Mouse (Mus musculus) heart, embryonic 14.5 days (tissue): ENCODE measurements at regions not wholly inside any gene's neighbourhood (a gene's known extent, or its start where the extent isn't known, plus 50 kb on each side); places are given as distances from the start of the nearest gene placed in this dataset.

Experiments
- ATAC-seq: fragments of 200-750 bp; cut with Nextera tagmentation; 2 replicates; pipeline ENCODE4 v1.8.0; 2017; ENCODE audit warnings: low read depth, moderate TSS enrichment; ENCODE audit not compliant: insufficient number of reproducible peaks, insufficient read depth, low FRiP score
- H3K27ac ChIP-seq, 2 experiments: fragments of 200-500 bp in 1 of 2; fragments of 300-500 bp in 1 of 2; sonication (generic) in 1 of 2; replicated peaks in 1 of 2; 2 replicates each; pipeline ENCODE4 v1.5.1; 2012 to 2014; ENCODE audit warnings: low read depth in 2 of 2, low read length in 2 of 2, control low read depth in 1 of 2, mild to moderate bottlenecking in 1 of 2, mixed read lengths in 1 of 2; ENCODE audit not compliant: control insufficient read depth in 1 of 2, insufficient read depth in 1 of 2
- H3K27me3 ChIP-seq: fragments of 300-500 bp; sonication (generic); 2 replicates; pipeline ENCODE4 v1.6.1; 2014; ENCODE audit warnings: mild to moderate bottlenecking, low read length, control low read depth; ENCODE audit not compliant: control insufficient read depth, insufficient read depth
- H3K36me3 ChIP-seq: fragments of 300-500 bp; sonication (generic); 2 replicates; pipeline ENCODE4 v1.6.1; 2014; ENCODE audit warnings: mild to moderate bottlenecking, control low read depth, low read length, mixed read lengths; ENCODE audit not compliant: control insufficient read depth, insufficient read depth
- H3K4me1 ChIP-seq, 2 experiments: fragments of 200-500 bp in 1 of 2; fragments of 300-500 bp in 1 of 2; sonication (generic) in 1 of 2; 2 replicates each; pipeline ENCODE4 v1.6.1; 2012 to 2014; ENCODE audit warnings: low read length in 2 of 2, control low read depth in 1 of 2, mixed read lengths in 1 of 2; ENCODE audit not compliant: control insufficient read depth in 2 of 2, insufficient read depth in 2 of 2
- H3K4me2 ChIP-seq: fragments of 300-500 bp; sonication (generic); 2 replicates; pipeline ENCODE4 v1.6.1; 2014; ENCODE audit warnings: mild to moderate bottlenecking, low read length
- H3K4me3 ChIP-seq, 2 experiments: fragments of 200-500 bp in 1 of 2; fragments of 300-500 bp in 1 of 2; sonication (generic) in 1 of 2; 2 replicates each; pipeline ENCODE4 v1.5.1; 2012 to 2014; ENCODE audit warnings: low read length in 2 of 2, mild to moderate bottlenecking in 2 of 2, control low read depth in 1 of 2, low read depth in 1 of 2, moderate library complexity in 1 of 2; ENCODE audit not compliant: control insufficient read depth in 1 of 2, insufficient read depth in 1 of 2
- H3K9ac ChIP-seq: fragments of 300-500 bp; sonication (generic); 2 replicates; pipeline ENCODE4 v1.6.1; 2014; ENCODE audit warnings: mild to moderate bottlenecking, low read length
- H3K9me3 ChIP-seq: fragments of 300-500 bp; sonication (generic); 2 replicates; pipeline ENCODE4 v1.6.1; 2016; ENCODE audit warnings: low read length, control low read depth; ENCODE audit not compliant: control insufficient read depth
- WGBS: fragments of 180-500 bp; shearing (Covaris S2); extraction: QIAGEN DNeasy Blood & Tissue Kit; methylation state at CpG from one replicate; pipeline ENCODE4 v1.1.7; 2014; 5-methylcytosine and 5-hydroxymethylcytosine counted together

- peaks cover 0 to 4% of the 10 kb centered on the region in 2 experiments; a peak in 1 of 4 replicates for H3K4me1 ChIP-seq
- H3K27ac ChIP-seq = no peak overlapping the region
- WGBS = 45% methylated on average over 4 of the region's 4 CpGs
- H3K9ac ChIP-seq = no peak overlapping the region
- no peak for ATAC-seq
- no peak overlapping the region for H3K4me3 ChIP-seq
- no peaks in the 10 kb centered on the region for H3K9me3 ChIP-seq
- no peaks in the 10 kb centered on the region for H3K27me3 ChIP-seq
- H3K4me2 ChIP-seq = no peak overlapping the region
- H3K36me3 ChIP-seq = no peaks in the 10 kb centered on the region
Measured at GRCm38 (mm10) chr3:58320812-58321211, 93.7 kb upstream of the Tsc22d2 start.

- Histone ChIP-seq H3K4me1 (peaks cover 1 to 4% of the 10 kb centered on the region in 2 experiments; a peak in 1 of 4 replicates), H3K36me3 (no peaks in the 10 kb centered on the region), H3K27ac (no peak overlapping the region), H3K4me2 (no peak overlapping the region), H3K27me3 (no peaks in the 10 kb centered on the region), H3K9me3 (no peaks in the 10 kb centered on the region), H3K4me3 (no peak overlapping the region), H3K9ac (no peak overlapping the region)
- no peak for ATAC-seq
- WGBS = 69% methylated on average over 1 of the region's 1 CpGs
Measured at GRCm38 (mm10) chr3:58322322-58322721, 92.2 kb upstream of the Tsc22d2 start.

- Histone ChIP-seq H3K9me3 (no peaks in the 10 kb centered on the region), H3K4me3 (no peak overlapping the region), H3K9ac (no peak overlapping the region), H3K27ac (no peak overlapping the region), H3K27me3 (no peaks in the 10 kb centered on the region), H3K4me2 (no peak overlapping the region), H3K4me1 (peaks cover 0 to 4% of the 10 kb centered on the region in 2 experiments; a peak in 2 of 4 replicates), H3K36me3 (no peaks in the 10 kb centered on the region)
- ATAC-seq = no peak
- whole genome bisulfite sequencing = 79% methylated on average over 2 of the region's 2 CpGs
Measured at GRCm38 (mm10) chr3:58327721-58328120, 86.8 kb upstream of the Tsc22d2 start.

DNA sequence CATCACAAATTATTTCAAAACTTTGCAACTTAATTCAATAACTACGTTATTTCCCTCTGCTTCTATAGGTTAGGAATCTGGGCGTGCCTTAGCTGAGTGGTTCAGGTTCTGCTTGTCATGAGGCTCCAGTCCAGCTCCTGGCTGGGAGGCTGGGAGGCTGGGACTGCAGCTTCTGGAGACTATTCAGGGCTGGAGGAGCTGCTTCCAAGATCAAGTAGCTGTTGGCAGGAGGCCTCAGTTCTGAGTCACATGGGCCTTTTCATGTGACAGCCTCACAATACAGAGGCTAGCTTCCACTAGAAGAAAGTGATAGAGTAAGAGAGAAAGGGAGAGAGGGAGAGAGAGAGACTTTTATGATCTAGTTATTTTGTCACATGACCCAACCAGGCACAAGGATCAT, 84.3 kb upstream of the Tsc22d2 start:
- Histone ChIP-seq H3K4me2 (no peak overlapping the region), H3K36me3 (no peaks in the 10 kb centered on the region), H3K27ac (peak overlapping the region in 1 of 2 experiments; percentile 48; a peak in 3 of 4 replicates), H3K9ac (no peak overlapping the region), H3K9me3 (no peaks in the 10 kb centered on the region), H3K4me3 (no peak overlapping the region), H3K27me3 (no peaks in the 10 kb centered on the region), H3K4me1 (peaks cover 9 to 16% of the 10 kb centered on the region in 2 experiments)
- ATAC-seq = peak; percentile 86
- WGBS = 26% methylated on average over 2 of the region's 2 CpGs

DNA sequence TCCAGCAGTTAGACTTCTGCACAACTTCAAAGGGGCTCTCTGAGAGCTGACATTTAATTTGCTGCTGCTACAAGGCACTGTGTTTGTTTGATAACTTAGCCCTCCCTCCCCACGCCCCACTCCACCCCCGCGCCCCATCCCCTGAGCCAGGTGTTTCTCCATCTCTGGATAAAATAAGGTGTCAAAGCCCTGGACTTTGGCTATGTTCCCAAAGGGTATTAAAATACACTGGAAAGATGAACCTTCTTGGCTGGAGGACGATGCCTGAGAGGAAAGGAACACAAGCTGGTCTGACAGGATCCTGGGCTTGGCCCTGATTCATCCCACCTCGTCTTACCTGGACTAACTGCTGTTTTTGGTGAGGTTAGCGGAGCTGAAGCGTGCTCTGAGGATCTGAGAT, 80.5 kb upstream of the Tsc22d2 start:
- no peaks in the 10 kb centered on the region for H3K9me3 ChIP-seq
- no peaks in the 10 kb centered on the region for H3K36me3 ChIP-seq
- peaks cover 11 to 30% of the 10 kb centered on the region in 2 experiments for H3K4me1 ChIP-seq
- WGBS = 34% methylated on average over 7 of the region's 7 CpGs
- no peaks in the 10 kb centered on the region for H3K27me3 ChIP-seq
- H3K4me2 ChIP-seq = peak overlapping the region; percentile 51
- ATAC-seq = no peak
- peak overlapping the region; percentile 56; a peak in 3 of 4 replicates for H3K27ac ChIP-seq
- H3K4me3 ChIP-seq = peak overlapping the region in 1 of 2 experiments; percentile 3; a peak in 1 of 4 replicates
- H3K9ac ChIP-seq = peak overlapping the region; percentile 32; the same call in 1 of the 2 replicates

GRCm38 (mm10) chr3:58335277-58335676, 79.2 kb upstream of the Tsc22d2 start:
- no peak overlapping the region for H3K4me3 ChIP-seq
- H3K36me3 ChIP-seq = no peaks in the 10 kb centered on the region
- peaks cover 11 to 30% of the 10 kb centered on the region in 2 experiments for H3K4me1 ChIP-seq
- no peaks in the 10 kb centered on the region for H3K9me3 ChIP-seq
- WGBS = 78% methylated on average over 6 of the region's 6 CpGs
- no peak for ATAC-seq
- no peak overlapping the region for H3K9ac ChIP-seq
- H3K27ac ChIP-seq = no peak overlapping the region
- no peaks in the 10 kb centered on the region for H3K27me3 ChIP-seq
- no peak overlapping the region for H3K4me2 ChIP-seq

DNA sequence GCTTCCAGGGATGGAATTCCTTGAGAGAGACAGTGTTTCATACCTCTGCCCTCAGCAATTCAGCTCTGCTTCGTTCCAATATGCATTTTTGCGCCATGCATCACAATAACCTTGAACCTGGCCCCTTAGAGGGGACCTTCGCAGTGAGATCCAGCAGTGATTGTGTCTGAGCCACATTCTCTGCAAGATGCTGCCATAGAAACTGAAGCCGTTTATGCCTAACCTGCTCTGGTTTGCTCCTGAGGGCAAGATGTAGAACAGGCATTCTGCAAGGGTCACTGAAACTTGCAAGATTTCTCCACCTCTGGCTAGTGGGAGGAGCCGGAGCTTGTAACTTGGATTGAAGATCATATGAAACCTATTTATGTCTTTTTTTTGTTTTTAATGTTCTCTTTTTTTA, 78.4 kb upstream of the Tsc22d2 start:
- no peaks in the 10 kb centered on the region for H3K27me3 ChIP-seq
- H3K4me2 ChIP-seq = no peak overlapping the region
- H3K9ac ChIP-seq = peak overlapping the region; percentile 25; the same call in 1 of the 2 replicates
- no peaks in the 10 kb centered on the region for H3K9me3 ChIP-seq
- WGBS = 43% methylated on average over 5 of the region's 5 CpGs
- H3K4me3 ChIP-seq = no peak overlapping the region
- no peak for ATAC-seq
- H3K36me3 ChIP-seq = no peaks in the 10 kb centered on the region
- peak overlapping the region in 1 of 2 experiments; percentile 16; a peak in 1 of 4 replicates for H3K27ac ChIP-seq
- peaks cover 11 to 30% of the 10 kb centered on the region in 2 experiments for H3K4me1 ChIP-seq

- Histone ChIP-seq H3K36me3 (no peaks in the 10 kb centered on the region), H3K4me1 (peaks cover 11 to 30% of the 10 kb centered on the region in 2 experiments), H3K4me3 (no peak overlapping the region), H3K27me3 (no peaks in the 10 kb centered on the region), H3K9me3 (no peaks in the 10 kb centered on the region), H3K9ac (no peak overlapping the region), H3K27ac (peak overlapping the region in 1 of 2 experiments; percentile 3; a peak in 1 of 4 replicates), H3K4me2 (no peak overlapping the region)
- ATAC-seq = no peak
- WGBS = 35% methylated on average over 6 of the region's 6 CpGs
Measured at GRCm38 (mm10) chr3:58336590-58336989, 77.9 kb upstream of the Tsc22d2 start.
